Mouse (Mus musculus) forebrain, embryonic 11.5 days (tissue): Measurements from ENCODE around the gene Ivns1abp. TPM values are rescaled to one million over a fixed set of nuclear protein-coding genes. Genes with fewer than 3 reads are reported as not detected.
"Not testable (repeated sequence)": the region's sequence is repeated elsewhere in the genome, so short reads cannot be mapped to it uniquely, and the experiment has no call there.

ENCODE experiments used
- ATAC-seq: fragments of 200-750 bp; cut with Nextera tagmentation; replicated peaks from 2 replicates; pipeline ENCODE4 v1.8.0; 2017; ENCODE audit warnings: moderate TSS enrichment; ENCODE audit not compliant: low FRiP score
- DNase-seq: peaks from one replicate; pipeline ENCODE4 v3.0.0-alpha.2; 2017; ENCODE audit warnings: low spot score
- H3K27ac ChIP-seq: fragments of 300-500 bp; sonication (generic); 2 replicates; pipeline ENCODE4 v1.5.1; 2014; ENCODE audit warnings: low read depth, low read length
- H3K27me3 ChIP-seq: fragments of 300-500 bp; sonication (generic); 2 replicates; pipeline ENCODE4 v1.6.1; 2014; ENCODE audit warnings: mild to moderate bottlenecking, low read length, mixed read lengths; ENCODE audit not compliant: control insufficient read depth, insufficient read depth
- H3K36me3 ChIP-seq: fragments of 300-500 bp; sonication (generic); 2 replicates; pipeline ENCODE4 v1.6.1; 2014; ENCODE audit warnings: mild to moderate bottlenecking, low read length, moderate library complexity, mixed read lengths; ENCODE audit not compliant: control insufficient read depth, insufficient read depth
- H3K4me1 ChIP-seq: fragments of 300-500 bp; sonication (generic); replicated peaks from 2 replicates; pipeline ENCODE4 v1.6.1; 2014; ENCODE audit warnings: low read length, mixed read lengths; ENCODE audit not compliant: control insufficient read depth, insufficient read depth
- H3K4me2 ChIP-seq: fragments of 300-500 bp; sonication (generic); 2 replicates; pipeline ENCODE4 v1.6.1; 2014; ENCODE audit warnings: low read depth, mild to moderate bottlenecking, low read length, moderate library complexity, mixed read lengths; ENCODE audit not compliant: severe bottlenecking
- H3K4me3 ChIP-seq: fragments of 300-500 bp; sonication (generic); 2 replicates; pipeline ENCODE4 v1.5.1; 2014; ENCODE audit warnings: low read depth, low read length
- H3K9ac ChIP-seq: fragments of 300-500 bp; sonication (generic); 2 replicates; pipeline ENCODE4 v1.6.1; 2014; ENCODE audit warnings: low read length
- H3K9me3 ChIP-seq: fragments of 300-500 bp; sonication (generic); 2 replicates; pipeline ENCODE4 v1.6.1; 2016; ENCODE audit warnings: low read length, mixed read lengths; ENCODE audit not compliant: control insufficient read depth
- WGBS: fragments of 180-500 bp; shearing (Covaris S2); extraction: QIAGEN DNeasy Blood & Tissue Kit; methylation state at CpG from one replicate; pipeline ENCODE4 v1.1.7; 2014; 5-methylcytosine and 5-hydroxymethylcytosine counted together
- polyA plus RNA-seq: library from polyadenylated mRNA; unstranded; fragments of >200 nt; fragmentation: Nextera tagmentation; extraction: Ambion mirVana; gene quantifications from 2 replicates; pipeline ENCODE4 v1.2.1, GENCODE M21; 2014

The Ivns1abp gene
- polyA plus RNA-seq, 1 experiment from 2014 or later, result 472 TPM

- peak; percentile 87 for ATAC-seq
- Histone ChIP-seq H3K4me2 (peak overlapping the region; percentile 67), H3K27ac (peak overlapping the region; percentile 86), H3K4me3 (peak overlapping the region; percentile 94), H3K4me1 (peaks cover 2% of the 10 kb centered on the region; the same call in 1 of the 2 replicates), H3K9me3 (no peaks in the 10 kb centered on the region), H3K36me3 (no peaks in the 10 kb centered on the region), H3K9ac (peak overlapping the region; percentile 96), H3K27me3 (no peaks in the 10 kb centered on the region)
- WGBS, result under 1% methylated on average over 54 of the region's 55 CpGs
- DNase-seq, result peak; percentile 97
These were observed 1.0 kb downstream of the Ivns1abp start for GRCm38 (mm10) chr1:151345109-151345862.

GRCm38 (mm10) chr1:151345863-151346195 lies 1.6 kb downstream of the Ivns1abp start:
- H3K9me3 ChIP-seq, result no peaks in the 10 kb centered on the region
- H3K27ac ChIP-seq, result no peak overlapping the region
- H3K4me2 ChIP-seq, result peak overlapping the region; percentile 67
- DNase-seq (no peak), ATAC-seq (no peak)
- peak overlapping the region; percentile 94 for H3K4me3 ChIP-seq
- H3K36me3 ChIP-seq, result no peaks in the 10 kb centered on the region
- no peaks in the 10 kb centered on the region for H3K27me3 ChIP-seq
- H3K4me1 ChIP-seq, result peaks cover 2% of the 10 kb centered on the region; the same call in 1 of the 2 replicates
- peak overlapping the region; percentile 96 for H3K9ac ChIP-seq

GRCm38 (mm10) chr1:151346681-151347127 lies 2.4 kb downstream of the Ivns1abp start:
- Histone ChIP-seq H3K4me3 (peak overlapping the region; percentile 94), H3K27me3 (no peaks in the 10 kb centered on the region), H3K4me2 (peak overlapping the region; percentile 67), H3K9ac (peak overlapping the region; percentile 96; the same call in 1 of the 2 replicates), H3K9me3 (no peaks in the 10 kb centered on the region), H3K36me3 (peaks cover 5% of the 10 kb centered on the region; the same call in 1 of the 2 replicates), H3K4me1 (peaks cover 2% of the 10 kb centered on the region; the same call in 1 of the 2 replicates), H3K27ac (no peak overlapping the region)
- DNase-seq (no peak), ATAC-seq (no peak)
- 60% methylated on average over 6 of the region's 6 CpGs for WGBS

GRCm38 (mm10) chr1:151348293-151348692 lies 4.0 kb downstream of the Ivns1abp start:
- 88% methylated on average over 4 of the region's 4 CpGs for WGBS
- not testable (repeated sequence) for H3K4me3 ChIP-seq, H3K36me3 ChIP-seq, H3K4me2 ChIP-seq, H3K9ac ChIP-seq, H3K27ac ChIP-seq, H3K4me1 ChIP-seq, H3K27me3 ChIP-seq, DNase-seq, H3K9me3 ChIP-seq, ATAC-seq

- Histone ChIP-seq H3K9me3 (no peaks in the 10 kb centered on the region), H3K36me3 (peaks cover 18% of the 10 kb centered on the region; the same call in 1 of the 2 replicates), H3K4me3 (no peak overlapping the region), H3K4me2 (no peak overlapping the region), H3K4me1 (0 out of 2 replicates have a peak, but pooled peaks cover 2% of the 10 kb centered on the region), H3K27ac (no peak overlapping the region), H3K9ac (no peak overlapping the region), H3K27me3 (no peaks in the 10 kb centered on the region)
- ATAC-seq (no peak; the same call in 1 of the 2 replicates), DNase-seq (no peak)
- WGBS, result 85% methylated on average over 2 of the region's 2 CpGs
These were observed 8.6 kb downstream of the Ivns1abp start for GRCm38 (mm10) chr1:151352911-151353310.

GRCm38 (mm10) chr1:151355994-151356393 lies 11.7 kb downstream of the Ivns1abp start:
- Histone ChIP-seq H3K27ac (no peak overlapping the region), H3K4me1 (no peaks in the 10 kb centered on the region), H3K4me2 (no peak overlapping the region), H3K9ac (no peak overlapping the region), H3K9me3 (no peaks in the 10 kb centered on the region), H3K4me3 (no peak overlapping the region), H3K27me3 (no peaks in the 10 kb centered on the region), H3K36me3 (peaks cover 24% of the 10 kb centered on the region)
- ATAC-seq, result no peak
- DNase-seq, result no peak
- whole genome bisulfite sequencing, result 93% methylated on average over 5 of the region's 5 CpGs

GRCm38 (mm10) chr1:151359374-151359773 lies 15.1 kb downstream of the Ivns1abp start:
- no peak overlapping the region for H3K27ac ChIP-seq
- H3K4me2 ChIP-seq, result no peak overlapping the region
- no peak overlapping the region for H3K9ac ChIP-seq
- WGBS, result 86% methylated on average over 3 of the region's 3 CpGs
- ATAC-seq (no peak), DNase-seq (no peak)
- H3K36me3 ChIP-seq, result peaks cover 16% of the 10 kb centered on the region
- no peaks in the 10 kb centered on the region for H3K4me1 ChIP-seq
- no peaks in the 10 kb centered on the region for H3K27me3 ChIP-seq
- no peak overlapping the region for H3K4me3 ChIP-seq
- H3K9me3 ChIP-seq, result no peaks in the 10 kb centered on the region

- Histone ChIP-seq H3K4me2 (no peak overlapping the region), H3K9me3 (no peaks in the 10 kb centered on the region), H3K27ac (no peak overlapping the region), H3K36me3 (peaks cover 8% of the 10 kb centered on the region), H3K4me1 (no peaks in the 10 kb centered on the region), H3K4me3 (no peak overlapping the region), H3K27me3 (no peaks in the 10 kb centered on the region), H3K9ac (no peak overlapping the region)
- no peak for ATAC-seq
- 87% methylated on average over 8 of the region's 8 CpGs for WGBS
- no peak for DNase-seq
These were observed 22.8 kb downstream of the Ivns1abp start for GRCm38 (mm10) chr1:151366944-151367605.
